Mouse (Mus musculus): ENCODE data around the gene Ikzf5.

Gene Ikzf5

GRCm38 (mm10) chr7:131345856-131346541 lies 64.3 kb downstream of the Ikzf5 start:
- no peak for DNase-seq (ENCODE audit: low spot score in 2 of 2)
